Mouse (Mus musculus): ENCODE data around the gene Kcnj9.
A peak's percentile ranks its signal among the peaks of the same experiment; 100 is the strongest.

The Kcnj9 gene

DNA sequence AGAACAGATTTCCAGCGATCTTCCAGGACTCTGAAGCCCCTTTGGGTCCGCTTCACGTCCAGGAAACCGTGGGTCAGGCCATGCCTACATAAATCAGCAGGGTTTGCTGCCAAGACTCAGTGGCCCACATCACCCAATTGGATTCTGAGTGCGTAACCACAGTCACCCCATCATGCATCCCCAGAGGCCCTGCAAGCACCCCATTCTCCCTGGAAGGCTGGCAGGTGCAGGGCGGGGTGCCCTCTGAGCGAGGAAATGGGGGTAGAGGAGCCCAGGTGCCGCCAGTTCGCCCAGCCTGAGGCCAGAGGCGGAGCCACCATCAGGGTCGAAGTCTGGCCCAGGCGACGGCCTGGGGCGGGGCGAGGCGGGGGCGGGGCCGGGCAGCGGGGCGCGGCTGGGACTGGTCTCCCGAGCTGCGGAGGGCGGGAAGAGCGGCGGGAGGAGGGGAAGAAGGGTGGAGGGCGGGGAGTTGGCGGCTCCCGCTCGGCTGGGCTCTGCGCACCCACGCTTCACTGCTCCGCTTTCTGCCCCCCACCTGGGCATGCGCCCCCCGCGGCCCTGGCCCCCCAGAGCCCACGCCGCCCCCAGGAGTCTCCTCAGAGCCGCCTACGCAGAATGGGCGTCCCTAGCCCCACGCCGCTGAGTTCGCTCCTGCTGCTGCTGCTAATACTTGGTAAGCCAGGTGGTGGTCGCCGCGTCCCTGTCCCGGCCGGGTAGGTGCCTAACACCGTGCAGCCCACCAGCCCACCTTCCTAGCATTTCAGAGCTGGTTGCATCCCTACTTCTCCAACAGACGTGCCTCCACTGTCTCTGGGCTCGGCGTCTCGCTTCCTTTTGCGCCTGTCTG is 17.0 kb downstream of the Kcnj9 start:
- no peak for DNase-seq (ENCODE audit: low spot score)

DNA sequence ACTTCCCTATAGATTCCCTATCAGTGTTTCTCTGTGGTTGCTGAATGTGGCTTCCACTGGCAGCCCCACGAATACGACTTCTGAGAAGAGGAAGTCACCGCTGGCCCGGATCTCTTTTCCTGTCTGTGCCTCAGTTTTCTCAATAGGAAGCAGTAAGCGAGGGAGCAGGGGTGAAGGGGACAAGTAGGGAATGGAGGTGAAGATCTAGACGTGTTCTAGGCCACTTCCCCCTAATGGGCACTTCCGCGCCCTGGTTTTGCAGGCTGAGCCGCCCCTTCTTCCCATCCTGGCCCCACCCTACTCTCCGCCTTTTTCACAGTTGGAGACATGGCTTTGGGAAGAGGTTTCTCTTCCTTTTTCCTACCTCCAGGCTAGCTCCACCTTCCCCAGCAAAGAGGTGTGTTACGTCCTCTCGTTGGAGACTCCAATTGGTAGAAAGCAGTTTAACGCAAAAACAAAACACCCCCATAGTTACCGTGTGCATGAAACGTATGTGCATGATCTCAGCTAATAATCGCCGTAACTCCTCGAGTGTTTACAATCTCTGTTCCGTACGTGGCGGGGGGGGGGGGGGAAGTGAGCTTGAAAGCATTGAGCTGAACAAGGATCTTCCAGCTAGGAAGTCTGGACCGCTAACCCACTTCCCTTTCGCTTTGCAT is 17.7 kb downstream of the Kcnj9 start:
- DNase-seq (ENCODE audit: low spot score), result no peak

- DNase-seq (ENCODE audit: low spot score), result peak; percentile 92
These were observed 19.3 kb downstream of the Kcnj9 start for GRCm38 (mm10) chr1:172309699-172310398.

DNA sequence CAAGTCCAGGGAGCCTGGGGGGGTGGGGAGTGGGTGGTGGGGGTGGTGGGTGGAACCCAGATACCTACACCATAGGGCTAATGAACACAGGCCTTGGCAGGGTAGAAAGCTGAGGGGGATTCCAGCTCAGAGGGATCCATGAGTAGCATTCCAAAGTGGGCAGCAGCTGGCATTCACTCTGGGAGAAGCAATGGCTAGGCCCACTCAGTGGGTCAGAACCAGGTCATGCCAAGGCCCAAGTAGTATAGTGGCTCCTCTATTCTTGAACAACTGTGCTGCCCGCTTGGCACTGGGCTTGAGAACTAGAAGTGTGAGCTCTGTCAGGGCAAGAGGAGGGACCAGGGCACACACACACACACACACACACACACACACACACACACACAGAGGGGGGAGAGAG is 20.7 kb downstream of the Kcnj9 start:
- no peak for DNase-seq (ENCODE audit: low spot score)

DNA sequence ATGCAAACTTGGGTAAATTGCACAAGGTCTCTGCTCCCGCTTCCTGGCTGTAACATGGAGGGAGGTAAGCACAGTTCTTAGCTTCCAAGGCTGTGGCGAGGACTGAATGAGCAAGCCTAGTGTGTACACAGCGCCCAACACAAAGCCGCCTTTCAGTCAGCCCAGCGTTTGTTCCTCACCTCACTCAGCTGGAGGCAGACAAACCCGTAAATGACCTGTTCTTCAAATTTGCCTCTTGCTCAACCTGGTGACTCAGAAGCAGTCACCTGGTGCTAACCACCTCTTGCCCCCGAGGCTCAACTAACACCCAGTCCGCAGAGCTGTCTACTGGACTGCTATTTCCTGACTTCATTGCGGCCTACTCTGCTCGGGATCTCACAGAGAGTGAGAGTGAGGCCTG is 21.2 kb downstream of the Kcnj9 start:
- DNase-seq (ENCODE audit: low spot score), result no peak

DNA sequence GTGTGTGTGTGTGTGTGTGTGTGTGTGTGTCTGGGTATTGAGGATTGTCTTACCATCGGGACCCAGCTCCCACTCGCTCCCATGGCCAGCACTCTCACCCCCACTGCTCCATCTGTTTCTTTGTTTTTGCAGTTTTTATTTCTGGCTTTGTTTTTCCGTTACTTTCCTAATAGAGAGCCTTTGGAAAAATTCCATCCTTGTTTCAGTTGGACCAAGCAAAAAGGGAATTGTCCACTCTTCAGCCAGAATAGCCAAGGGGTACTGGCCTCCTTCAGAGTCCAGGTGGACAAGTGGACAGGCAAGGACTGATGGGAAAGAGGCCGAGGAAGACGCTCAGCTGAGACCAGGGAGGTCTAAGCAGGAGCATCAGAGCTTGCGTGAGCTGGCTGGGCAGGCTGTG is 22.2 kb downstream of the Kcnj9 start:
- no peak for DNase-seq (ENCODE audit: low spot score)

GRCm38 (mm10) chr1:172306196-172306595 is 22.9 kb downstream of the Kcnj9 start:
- DNase-seq (ENCODE audit: low spot score), result no peak

DNA sequence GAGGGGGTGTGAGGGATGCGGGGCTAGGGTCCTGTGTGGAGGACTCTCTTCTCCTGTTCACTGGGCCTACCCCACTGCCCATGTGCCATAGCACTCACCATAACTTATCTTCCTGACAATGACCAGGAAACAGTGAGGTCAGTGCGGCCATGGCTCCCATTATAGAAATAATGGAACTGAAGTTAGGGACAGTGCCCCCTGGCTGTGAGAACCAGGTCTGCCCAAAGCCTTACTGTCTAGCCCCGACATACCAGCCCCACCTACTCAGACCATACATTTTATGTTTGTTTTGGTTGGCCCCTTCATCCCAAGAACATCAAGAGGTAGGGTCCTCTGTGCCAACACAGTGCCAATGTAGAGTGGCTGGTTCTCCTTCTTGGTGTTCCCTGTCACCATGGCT is 23.5 kb downstream of the Kcnj9 start:
- no peak for DNase-seq (ENCODE audit: low spot score)

GRCm38 (mm10) chr1:172305153-172305552 is 24.0 kb downstream of the Kcnj9 start:
- DNase-seq (ENCODE audit: low spot score), result no peak

GRCm38 (mm10) chr1:172304443-172304842 is 24.7 kb downstream of the Kcnj9 start:
- no peak for DNase-seq (ENCODE audit: low spot score)

GRCm38 (mm10) chr1:172302851-172303250 is 26.3 kb downstream of the Kcnj9 start:
- DNase-seq (ENCODE audit: low spot score), result no peak

DNA sequence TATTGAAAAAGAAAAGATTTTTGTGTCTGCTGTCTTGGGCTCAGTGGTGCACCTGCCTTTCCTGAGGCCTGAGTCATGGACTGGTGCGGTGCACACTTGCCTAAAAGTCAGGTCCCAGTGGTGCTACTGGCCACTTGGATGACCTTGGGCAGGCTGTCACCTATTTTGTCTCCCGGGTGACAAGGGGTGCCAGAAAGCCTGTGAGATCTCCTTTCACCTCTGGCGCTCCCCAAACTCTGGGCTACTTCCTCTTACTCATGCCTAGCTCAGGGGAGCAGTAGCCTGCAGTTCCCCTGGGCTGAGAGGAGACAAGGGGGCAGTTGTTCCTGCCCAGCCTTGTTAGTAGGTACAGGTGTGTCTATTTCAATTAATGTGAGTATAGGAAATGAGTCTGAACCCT is 26.8 kb downstream of the Kcnj9 start:
- no peak for DNase-seq (ENCODE audit: low spot score)

DNA sequence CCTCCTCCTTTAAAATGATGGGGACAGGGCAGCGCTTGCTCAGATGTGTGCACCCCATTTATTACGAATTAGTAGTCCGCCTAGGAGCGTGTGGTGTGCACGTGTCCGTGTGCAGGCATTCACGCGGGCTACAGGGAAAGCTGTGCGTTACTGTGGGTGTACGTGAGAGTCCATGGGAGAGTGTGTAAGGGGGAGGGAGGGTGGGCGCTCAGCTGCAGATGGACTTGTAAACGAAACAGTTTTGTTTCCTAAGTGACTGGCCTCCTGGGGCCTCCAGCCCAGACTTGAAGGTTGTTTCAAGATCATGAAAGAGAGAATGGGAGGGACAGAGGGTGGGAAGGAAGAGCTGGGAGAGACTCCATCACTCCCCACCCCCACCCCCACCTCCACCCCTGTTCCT is 27.9 kb downstream of the Kcnj9 start:
- DNase-seq (ENCODE audit: low spot score), result no peak

GRCm38 (mm10) chr1:172300247-172300646 is 28.9 kb downstream of the Kcnj9 start:
- no peak for DNase-seq (ENCODE audit: low spot score)

- no peak for DNase-seq (ENCODE audit: low spot score)
These were observed 29.6 kb downstream of the Kcnj9 start for GRCm38 (mm10) chr1:172299528-172299927.

GRCm38 (mm10) chr1:172297611-172298537 is 31.2 kb downstream of the Kcnj9 start, which contains the start of gene Atp1a2:
Gene Atp1a2, minus strand, starts transcription at chr1:172298064.
- no peak for DNase-seq (ENCODE audit: low spot score)

- DNase-seq (ENCODE audit: low spot score), result no peak
These were observed 32.2 kb downstream of the Kcnj9 start for GRCm38 (mm10) chr1:172296816-172297510.

DNA sequence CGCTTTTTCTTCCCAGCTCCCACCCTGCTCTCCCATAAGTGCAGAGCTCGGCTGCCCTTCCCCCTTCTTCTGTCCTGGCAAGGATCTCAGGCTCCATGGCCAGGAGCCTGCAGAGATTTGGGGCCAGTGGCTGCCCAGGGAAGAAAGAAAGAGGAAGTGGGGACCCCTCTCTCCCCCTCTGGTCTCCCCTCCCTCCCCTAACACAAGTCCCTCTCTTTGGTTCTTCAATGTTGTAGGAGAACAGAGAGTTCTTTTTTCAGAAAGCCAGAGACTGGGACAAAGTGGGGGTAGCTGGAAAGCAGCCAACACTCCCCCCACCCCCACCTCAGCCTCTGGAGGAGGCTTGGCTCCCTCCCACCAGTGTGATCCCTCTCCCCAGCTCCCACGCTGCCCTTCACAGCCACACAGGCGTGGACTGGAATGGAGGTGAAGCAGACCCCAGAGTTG is 33.3 kb downstream of the Kcnj9 start:
- no peak for DNase-seq (ENCODE audit: low spot score)

DNA sequence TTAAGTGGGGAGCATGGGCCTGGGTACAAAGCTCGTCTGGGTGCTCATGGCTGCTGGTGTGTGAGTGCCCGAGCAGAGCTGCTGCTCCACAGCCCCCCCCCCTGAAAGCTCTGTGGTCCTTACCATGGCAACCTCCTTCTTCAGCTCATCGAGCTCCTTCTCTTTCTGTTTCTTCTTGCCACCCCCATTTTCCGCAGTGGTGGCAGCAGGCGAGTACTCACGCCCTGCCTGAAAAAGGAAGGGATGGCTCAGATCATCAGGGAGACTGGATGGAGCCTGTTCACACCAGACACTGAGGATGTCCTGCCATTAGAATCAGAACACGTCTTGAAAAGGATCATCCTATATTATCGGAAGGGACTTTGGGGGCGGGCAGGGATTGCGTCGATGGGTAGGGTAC is 35.7 kb downstream of the Kcnj9 start:
- no peak for DNase-seq (ENCODE audit: low spot score)

DNA sequence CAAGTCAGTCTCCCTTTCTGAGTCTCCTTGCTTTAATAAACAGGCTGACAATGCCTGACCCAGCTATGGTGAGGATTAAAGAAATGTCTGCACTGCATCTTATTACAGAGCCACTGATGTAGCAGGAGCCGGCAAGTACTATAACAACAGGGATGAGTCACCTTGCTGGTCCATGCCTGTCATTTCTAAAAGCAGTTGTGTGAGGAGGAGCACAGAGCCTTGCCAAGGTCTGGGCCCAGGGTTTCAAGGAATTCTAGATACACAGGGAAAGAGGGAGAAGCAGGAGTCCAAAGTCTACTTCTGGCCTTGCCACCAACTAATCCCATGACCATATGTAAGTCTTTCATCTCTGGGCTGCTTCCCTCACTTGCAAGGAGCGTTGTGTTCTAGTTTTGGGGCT is 36.2 kb downstream of the Kcnj9 start:
- DNase-seq (ENCODE audit: low spot score), result no peak

DNA sequence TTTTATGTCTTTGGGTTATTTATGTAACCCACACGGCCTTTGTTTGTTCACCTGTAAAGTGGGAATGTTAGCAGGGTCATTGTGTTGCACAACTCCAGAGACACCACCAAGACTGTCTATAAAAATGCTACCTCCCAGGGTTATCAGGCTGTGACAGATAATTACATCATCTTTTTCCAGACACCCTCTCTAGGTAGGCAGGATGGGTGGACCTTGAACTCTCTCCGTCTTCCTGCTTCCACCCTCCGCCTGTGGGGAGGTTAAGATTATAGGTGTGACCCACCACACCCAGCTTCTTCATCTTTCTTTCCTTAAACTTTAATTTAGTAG is 39.5 kb downstream of the Kcnj9 start:
- DNase-seq (ENCODE audit: low spot score), result no peak

All from left cerebral cortex, adult 11 months (tissue).